Mouse (Mus musculus): ENCODE data around the gene Bik. TPM values are rescaled to one million over a fixed set of nuclear protein-coding genes. Genes with fewer than 3 reads are reported as not detected.
"Not testable (repeated sequence)": the region's sequence is repeated elsewhere in the genome, so short reads cannot be mapped to it uniquely, and the experiment has no call there.

Gene Bik
- polyA plus RNA-seq (2017; shearing (Covaris generic)): 1 to 10 TPM in 1 of 2 experiments, under 1 TPM in 1; 0.90 to 1.5 TPM

- ATAC-seq: peak; percentile 83
These were observed at the start of gene Bik for GRCm38 (mm10) chr15:83526424-83527091. Gene Bik (plus strand): TSS chr15:83526862.

GRCm38 (mm10) chr15:83478096-83478495, 48.6 kb upstream of the Bik start:
- ATAC-seq: no peak

GRCm38 (mm10) chr15:83479818-83480217, 46.8 kb upstream of the Bik start:
- ATAC-seq: no peak

GRCm38 (mm10) chr15:83481236-83481780, 45.4 kb upstream of the Bik start:
- ATAC-seq: no peak

GRCm38 (mm10) chr15:83482645-83483224, 43.9 kb upstream of the Bik start:
- ATAC-seq: no peak

GRCm38 (mm10) chr15:83483482-83483881, 43.2 kb upstream of the Bik start:
- ATAC-seq: no peak

- no peak for ATAC-seq
These were observed 42.4 kb upstream of the Bik start for GRCm38 (mm10) chr15:83484311-83484710.

- no peak for ATAC-seq
These were observed 39.1 kb upstream of the Bik start for GRCm38 (mm10) chr15:83487477-83488115.

- ATAC-seq: no peak
These were observed 37.2 kb upstream of the Bik start for GRCm38 (mm10) chr15:83489471-83489870.

- no peak for ATAC-seq
These were observed 34.8 kb upstream of the Bik start for GRCm38 (mm10) chr15:83491891-83492290.

- no peak for ATAC-seq
These were observed 32.6 kb upstream of the Bik start for GRCm38 (mm10) chr15:83493856-83494571.

GRCm38 (mm10) chr15:83494572-83494920, 32.1 kb upstream of the Bik start:
- ATAC-seq: no peak

GRCm38 (mm10) chr15:83495195-83495594, 31.5 kb upstream of the Bik start:
- no peak for ATAC-seq

GRCm38 (mm10) chr15:83495787-83496367, 30.8 kb upstream of the Bik start:
- ATAC-seq: no peak

GRCm38 (mm10) chr15:83497299-83497698, 29.4 kb upstream of the Bik start:
- no peak for ATAC-seq

- no peak for ATAC-seq
These were observed 27.4 kb upstream of the Bik start for GRCm38 (mm10) chr15:83499211-83499755.

GRCm38 (mm10) chr15:83500352-83500751, 26.3 kb upstream of the Bik start:
- ATAC-seq: peak; percentile 45

GRCm38 (mm10) chr15:83501483-83501882, 25.2 kb upstream of the Bik start:
- ATAC-seq: not testable (repeated sequence)

- no peak for ATAC-seq
These were observed 16.5 kb upstream of the Bik start for GRCm38 (mm10) chr15:83509950-83510804.

- ATAC-seq: peak; percentile 100
These were observed 15.8 kb upstream of the Bik start, which contains the start of gene Ttll1 for GRCm38 (mm10) chr15:83510805-83511405. Gene Ttll1 (minus strand): TSS chr15:83510893.

Data from CD4-positive, CD25-positive, alpha-beta regulatory T cell, adult 4 months (primary cell).